Mouse (Mus musculus): ENCODE measurements around the gene Zfp345.
"Not testable (repeated sequence)": the region's sequence is repeated elsewhere in the genome, so short reads cannot be mapped to it uniquely, and the experiment has no call there.

Zfp345 gene

DNA sequence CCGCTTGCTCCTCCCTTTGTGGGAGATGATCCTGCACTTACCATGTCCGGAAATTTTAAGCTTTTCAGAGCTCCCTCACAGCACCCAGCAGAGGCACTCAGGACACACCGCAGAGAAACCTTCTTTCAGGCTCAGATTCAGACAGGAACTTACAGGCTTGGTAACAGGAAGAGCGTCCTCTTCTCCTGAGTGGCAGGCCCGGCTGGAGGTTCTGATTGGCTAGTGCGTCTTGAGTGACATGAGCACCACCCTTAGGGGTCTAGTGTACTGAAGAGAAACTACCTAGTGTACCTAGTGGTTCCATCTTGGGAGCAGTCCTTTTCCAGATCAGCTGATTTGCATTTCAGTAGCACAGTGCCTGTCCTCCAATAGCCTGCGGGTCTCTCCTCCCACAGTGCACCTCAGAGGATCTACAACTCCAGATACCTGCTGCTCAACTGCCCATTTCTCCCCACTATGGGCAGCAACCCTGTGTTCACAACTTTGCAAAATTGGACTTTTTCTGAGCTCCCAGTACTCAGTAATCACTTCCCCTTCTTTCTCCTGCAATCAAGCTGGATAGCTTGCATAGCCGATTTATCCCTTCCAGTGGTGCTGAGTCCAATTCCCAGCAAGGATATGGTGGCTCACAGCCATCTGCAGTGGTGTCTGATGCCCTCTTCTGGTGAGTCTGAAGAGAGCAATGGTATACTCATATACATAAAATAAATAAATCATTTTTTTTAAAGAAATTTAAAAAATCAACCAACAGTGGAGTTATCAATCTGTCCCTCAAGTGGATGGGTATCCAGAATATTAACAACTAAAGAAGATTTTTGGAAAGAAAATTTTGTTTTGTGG is at the start of gene Zfp345:
TSS of gene Zfp345 (minus strand) at position 153 of the 840 bp plus-strand sequence.
- CTCF ChIA-PET, result interaction anchor here in 2 of 4 experiments (0.6 to 1.1 kb wide), 4 partner anchors 32 to 304 kb away, joined by 3 to 10 read pairs (median 4); partner anchors contain the start of genes Gm14139 (in 2 of the 2) and Gm14124 (in 1 of the 2)
- POLR2A ChIA-PET, result interaction anchor here in 1 of 4 experiments (1.3 to 1.5 kb wide), 2 partner anchors 122 to 303 kb away, joined by 3 to 4 read pairs; partner anchors contain the start of genes 3300002I08Rik and Gm14139

GRCm38 (mm10) chr2:150525703-150526207 is 40.9 kb upstream of the Zfp345 start:
- CTCF ChIA-PET, result interaction anchor here in 1 of 4 experiments (0.6 kb wide), 1 partner anchor 242 kb away, joined by 3 read pairs; no protein-coding TSS in a partner anchor
- POLR2A ChIA-PET, result interaction anchor here in 1 of 4 experiments (0.9 kb wide), 1 partner anchor 224 kb away, joined by 5 read pairs; no protein-coding TSS in a partner anchor

DNA sequence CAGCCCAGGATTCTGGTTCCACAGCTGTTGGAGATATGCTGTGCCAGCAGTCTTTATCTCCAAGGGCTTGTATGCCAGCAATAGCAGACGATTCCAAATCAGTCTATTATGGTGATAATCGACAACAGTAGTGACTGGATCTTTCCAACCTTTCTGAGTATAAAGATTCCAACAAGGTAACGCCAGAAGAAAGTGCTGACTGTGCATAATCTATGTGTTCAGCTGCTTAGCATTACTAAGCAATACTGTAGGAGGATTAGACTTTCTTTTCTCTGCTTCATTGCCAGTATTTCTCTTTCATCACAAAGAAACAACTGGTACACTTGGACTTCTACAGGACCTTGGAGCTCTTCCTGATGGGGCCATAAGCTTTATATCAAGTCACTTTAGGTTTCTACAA is 27.9 kb upstream of the Zfp345 start:
- ChIA-PET POLR2A (no interaction called here), CTCF (no interaction called here)

GRCm38 (mm10) chr2:150500124-150500973 is 15.5 kb upstream of the Zfp345 start:
- CTCF ChIA-PET, result not testable (repeated sequence)
- POLR2A ChIA-PET, result interaction anchor here in 1 of 4 experiments (0.6 to 1.4 kb wide), 2 partner anchors 189 to 374 kb away, joined by 3 read pairs; no protein-coding TSS in a partner anchor

- ChIA-PET CTCF (no interaction called here), POLR2A (no interaction called here)
These were observed 8.1 kb upstream of the Zfp345 start for GRCm38 (mm10) chr2:150493031-150493430.

DNA sequence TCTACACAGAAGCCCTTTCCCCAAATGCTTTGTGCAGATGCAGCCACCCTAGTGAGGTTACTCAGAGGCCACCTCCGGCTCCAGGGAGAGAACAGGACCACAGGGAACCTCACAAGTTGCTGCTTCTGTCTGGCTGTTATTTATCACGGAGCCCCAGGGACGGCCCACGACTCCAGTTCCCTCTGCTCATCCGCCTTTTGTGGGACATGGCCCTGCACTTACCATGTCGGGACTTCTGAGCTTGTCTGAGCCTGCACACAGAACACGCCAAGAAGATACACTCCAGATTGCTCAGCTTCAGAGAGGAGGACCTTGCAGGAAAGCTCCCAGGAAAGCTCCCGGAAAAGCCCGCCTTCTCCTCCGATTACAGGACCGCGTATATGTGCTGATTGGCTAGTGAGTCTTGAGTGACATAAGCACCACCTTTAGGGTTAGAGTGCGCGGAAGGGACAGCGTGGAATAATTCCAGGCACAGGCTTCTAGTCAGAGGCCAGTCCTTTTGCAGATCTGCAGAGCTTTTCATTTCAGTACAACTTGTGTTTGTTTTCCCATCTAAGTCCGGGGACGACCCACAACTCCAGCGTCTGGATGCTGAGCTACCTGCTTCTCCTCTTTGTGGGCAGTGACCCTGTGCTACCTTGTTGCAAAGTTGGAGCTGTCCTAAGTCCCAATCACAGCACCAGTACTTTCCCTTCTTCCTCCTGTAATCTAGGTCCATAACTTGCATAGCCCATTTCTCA is 33.5 kb downstream of the Zfp345 start, which contains the start of gene Zfp442:
TSS of gene Zfp442 (minus strand) at position 307 of the 740 bp plus-strand sequence.
- POLR2A ChIA-PET, result interaction anchor here in 3 of 4 experiments (0.7 to 1.4 kb wide), 6 partner anchors 89 to 315 kb away, joined by 3 to 19 read pairs (median 4); partner anchors contain the start of genes Zfp937 (in 2 of the 3), 3300002I08Rik (in 1 of the 3) and Zfp120 (in 1 of the 3)
- CTCF ChIA-PET, result interaction anchor here in 1 of 4 experiments (0.7 kb wide), 1 partner anchor 234 kb away, joined by 3 read pairs; the partner anchor contains the start of gene Zfp937

GRCm38 (mm10) chr2:150439084-150439483 is 45.8 kb downstream of the Zfp345 start:
- CTCF ChIA-PET, POLR2A ChIA-PET: not testable (repeated sequence)

All from embryonic stem cell, embryonic (primary cell).